Mouse (Mus musculus) cerebellum, adult 2 months (tissue): ENCODE results near the gene Olfr373.
"Not testable (repeated sequence)": the region's sequence is repeated elsewhere in the genome, so short reads cannot be mapped to it uniquely, and the experiment has no call there.

Experiments
- CTCF ChIP-seq: fragments of 200-500 bp; IDR thresholded peaks from 2 replicates; pipeline ENCODE4 v1.5.1; 2011; ENCODE audit warnings: low read depth, mild to moderate bottlenecking, control low read depth, low read length, moderate library complexity, borderline replicate concordance; ENCODE audit not compliant: insufficient read depth
- POLR2A ChIP-seq: fragments of 200-500 bp; IDR thresholded peaks from 2 replicates; pipeline ENCODE4 v1.6.1; 2011; ENCODE audit warnings: low read length, control low read depth, borderline replicate concordance; ENCODE audit not compliant: insufficient read depth

- TF ChIP-seq POLR2A, CTCF: not testable (repeated sequence)
Measured at GRCm38 (mm10) chr8:72040918-72041317, 42.1 kb upstream of the Olfr373 start, which contains the start of gene Olfr372.
